Mouse (Mus musculus) liver, postnatal 0 days (tissue): Measurements from ENCODE around the gene Slc13a3.

Source experiments
- CTCF ChIP-seq: sonication (generic); IDR thresholded peaks from 2 replicates; pipeline ENCODE4 v1.5.1; 2016; ENCODE audit warnings: antibody characterized with exemption, low read depth
- EP300 ChIP-seq: IDR thresholded peaks from 2 replicates; pipeline ENCODE4 v1.6.1; 2016; ENCODE audit warnings: antibody characterized with exemption, low read depth, mild to moderate bottlenecking

GRCm38 (mm10) chr2:165486401-165486800 lies 13.4 kb upstream of the Slc13a3 start:
- TF ChIP-seq CTCF: no peak
- no peak for TF ChIP-seq EP300
